Mouse (Mus musculus) left cerebral cortex, adult 2 months (tissue): ENCODE measurements around the gene Npb. TPM values are rescaled to one million over a fixed set of nuclear protein-coding genes. Genes with fewer than 3 reads are reported as not detected.
"Not testable (repeated sequence)": the region's sequence is repeated elsewhere in the genome, so short reads cannot be mapped to it uniquely, and the experiment has no call there.

ENCODE experiments used
- DNase-seq, 2 experiments: peaks; one replicate each; pipeline ENCODE4 v3.0.0; 2021 to 2022; ENCODE audit warnings: low spot score in 2 of 2, mixed read lengths in 1 of 2; ENCODE audit errors: extremely low spot score in 1 of 2
- H3K27ac ChIP-seq: fragments of 200-600 bp; 2 replicates; pipeline ENCODE4 v1.8.1; 2022
- H3K4me3 ChIP-seq: fragments of 200-600 bp; 2 replicates; pipeline ENCODE4 v1.8.1; 2022
- CTCF ChIP-seq: fragments of 200-600 bp; IDR thresholded peaks from 2 replicates; pipeline ENCODE4 v1.8.1; 2022; ENCODE audit warnings: antibody characterized with exemption, mild to moderate bottlenecking, moderate library complexity
- intact Hi-C: fragments of 180-260 bp; cut with DNase I; formaldehyde crosslinking; loops from one replicate; pipeline ENCODE4 v1.15.1; 2025
- total RNA-seq, 2 experiments: library from RNA; stranded (reverse); gene quantifications; 2 replicates each; pipeline ENCODE4 v1.2.3; 2021

Npb gene
- total RNA-seq, 2 experiments from 2014 or later = 0.95 TPM; not detected in 1

GRCm38 (mm10) chr11:120580871-120581331 is 27.4 kb upstream of the Npb start:
- TF ChIP-seq CTCF = no peak
- Histone ChIP-seq H3K4me3 (peak overlapping the region; percentile 67), H3K27ac (peak overlapping the region; percentile 91)
- DNase-seq = peak; percentile 45 to 47
- intact Hi-C loops = loop anchor here (2.0 kb wide), 1 partner anchor 64 kb away; no protein-coding TSS in a partner anchor

GRCm38 (mm10) chr11:120581490-120582267 is 26.6 kb upstream of the Npb start, which contains the start of gene Arhgdia:
Gene Arhgdia (minus strand): TSS chr11:120581624.
- Histone ChIP-seq H3K4me3 (peak within 1 kb of the TSS; percentile 67), H3K27ac (peak within 1 kb of the TSS; percentile 96)
- peak; percentile 91 to 93 for DNase-seq
- TF ChIP-seq CTCF = peak; percentile 66
- intact Hi-C loops = loop anchor here (2.0 kb wide), 1 partner anchor 65 kb away; no protein-coding TSS in a partner anchor

- Histone ChIP-seq H3K27ac (peak overlapping the region; percentile 96), H3K4me3 (peak overlapping the region; percentile 67)
- intact Hi-C loops = no loop called here
- peak; percentile 56 for TF ChIP-seq CTCF
- DNase-seq = no peak
Observed at GRCm38 (mm10) chr11:120582268-120582981, 25.9 kb upstream of the Npb start.

GRCm38 (mm10) chr11:120582982-120583293 is 25.3 kb upstream of the Npb start:
- intact Hi-C loops, H3K4me3 ChIP-seq, H3K27ac ChIP-seq, DNase-seq: not testable (repeated sequence)

- H3K4me3 ChIP-seq = no peak overlapping the region
- DNase-seq = no peak
- no peak overlapping the region for H3K27ac ChIP-seq
- no peak for TF ChIP-seq CTCF
- intact Hi-C loops = no loop called here
Observed at GRCm38 (mm10) chr11:120583937-120584336, 24.3 kb upstream of the Npb start.

- intact Hi-C loops = no loop called here
- H3K4me3 ChIP-seq = no peak overlapping the region
- H3K27ac ChIP-seq = no peak overlapping the region
- DNase-seq = no peak
- TF ChIP-seq CTCF = no peak
Observed at GRCm38 (mm10) chr11:120588531-120588930, 19.7 kb upstream of the Npb start.

- no peak for TF ChIP-seq CTCF
- H3K4me3 ChIP-seq = peak overlapping the region; percentile 85
- no peak for DNase-seq
- no peak overlapping the region for H3K27ac ChIP-seq
- intact Hi-C loops = no loop called here
Observed at GRCm38 (mm10) chr11:120597240-120598235, 10.7 kb upstream of the Npb start.

GRCm38 (mm10) chr11:120598283-120598989 is 9.8 kb upstream of the Npb start, which contains the start of the genes Alyref and Anapc11:
Gene Alyref (minus strand): TSS chr11:120598365.
Gene Anapc11 (plus strand): TSS chr11:120598421.
- Histone ChIP-seq H3K27ac (peak within 1 kb of the TSS; percentile 79), H3K4me3 (peak within 1 kb of the TSS; percentile 85)
- intact Hi-C loops = no loop called here
- no peak; the same call in 1 of the 2 replicates for TF ChIP-seq CTCF
- peak; percentile 94 to 96 for DNase-seq

- TF ChIP-seq CTCF = no peak
- Histone ChIP-seq H3K4me3 (peak overlapping the region; percentile 85), H3K27ac (no peak overlapping the region; the same call in 1 of the 2 replicates)
- intact Hi-C loops = no loop called here
- DNase-seq = no peak
Observed at GRCm38 (mm10) chr11:120598990-120599549, 9.2 kb upstream of the Npb start.

- intact Hi-C loops = no loop called here
- TF ChIP-seq CTCF = no peak
- H3K4me3 ChIP-seq = no peak overlapping the region
- no peak overlapping the region for H3K27ac ChIP-seq
- no peak for DNase-seq
Observed at GRCm38 (mm10) chr11:120600716-120601115, 7.6 kb upstream of the Npb start.

- Histone ChIP-seq H3K4me3 (no peak overlapping the region), H3K27ac (no peak overlapping the region)
- intact Hi-C loops = no loop called here
- DNase-seq = no peak
- no peak for TF ChIP-seq CTCF
Observed at GRCm38 (mm10) chr11:120603545-120603944, 4.7 kb upstream of the Npb start.
